Mouse (Mus musculus) embryonic fibroblast, embryonic 13.5 days (primary cell): ENCODE data around the gene Eef1g. TPM values are rescaled to one million over a fixed set of nuclear protein-coding genes. Genes with fewer than 3 reads are reported as not detected.

Experiments
- H3K27ac ChIP-seq: 2 replicates; pipeline ENCODE4 v1.5.1; 2012; ENCODE audit warnings: low read length, control low read depth, inconsistent platforms; ENCODE audit not compliant: insufficient read depth
- H3K4me1 ChIP-seq: 2 replicates; pipeline ENCODE4 v1.6.1; 2011; ENCODE audit warnings: low read length; ENCODE audit not compliant: control insufficient read depth, insufficient read depth
- H3K4me3 ChIP-seq: 2 replicates; pipeline ENCODE4 v1.5.1; 2011; ENCODE audit warnings: mild to moderate bottlenecking, control low read depth, low read length; ENCODE audit not compliant: insufficient read depth
- CTCF ChIP-seq: IDR thresholded peaks from 2 replicates; pipeline ENCODE4 v1.5.1; 2011; ENCODE audit warnings: mild to moderate bottlenecking, control low read depth, low read length, moderate library complexity, borderline replicate concordance; ENCODE audit not compliant: insufficient read depth
- POLR2A ChIP-seq: IDR thresholded peaks from 2 replicates; pipeline ENCODE4 v1.6.1; 2011; ENCODE audit warnings: low read depth, mild to moderate bottlenecking, control low read depth, low read length, moderate library complexity
- polyA plus RNA-seq: library from polyadenylated mRNA; stranded (reverse); fragments of >200 nt; gene quantifications from 2 replicates; pipeline ENCODE4 v1.2.4, GENCODE M21; 2011; ENCODE audit warnings: low read depth; ENCODE audit not compliant: missing spikeins, insufficient read length

Gene Eef1g
- polyA plus RNA-seq, result 882 and 905 TPM in 2 replicates

GRCm38 (mm10) chr19:8966590-8967372 lies at the start of gene Eef1g:
Gene Eef1g, plus strand, starts transcription at chr19:8967041.
- peak; percentile 82 for TF ChIP-seq POLR2A
- TF ChIP-seq CTCF, result no peak
- peak within 1 kb of the TSS; percentile 95 for H3K27ac ChIP-seq
- H3K4me1 ChIP-seq, result peaks cover 8% of the 10 kb centered on the region
- peak within 1 kb of the TSS; percentile 89 for H3K4me3 ChIP-seq

- TF ChIP-seq POLR2A (no peak), CTCF (no peak)
- H3K4me3 ChIP-seq, result no peak overlapping the region
- H3K27ac ChIP-seq, result no peak overlapping the region
- 0 out of 2 replicates have a peak, but pooled peaks cover 4% of the 10 kb centered on the region for H3K4me1 ChIP-seq
Observed at GRCm38 (mm10) chr19:8919000-8919399, 47.8 kb upstream of the Eef1g start.

GRCm38 (mm10) chr19:8919684-8920072 lies 47.2 kb upstream of the Eef1g start:
- TF ChIP-seq CTCF, result no peak
- TF ChIP-seq POLR2A, result no peak; the same call in 1 of the 2 replicates
- Histone ChIP-seq H3K4me3 (0 out of 2 replicates have a peak overlapping the region, but pooled peaks have one; percentile 7), H3K27ac (peak overlapping the region; percentile 79), H3K4me1 (0 out of 2 replicates have a peak, but pooled peaks cover 4% of the 10 kb centered on the region)

- TF ChIP-seq CTCF (no peak), POLR2A (peak; percentile 93)
- peak within 1 kb of the TSS; percentile 79 for H3K27ac ChIP-seq
Observed at GRCm38 (mm10) chr19:8920073-8920736, 46.6 kb upstream of the Eef1g start, which contains the start of gene B3gat3. Gene B3gat3, plus strand, starts transcription at chr19:8920374.

GRCm38 (mm10) chr19:8920836-8921291 lies 46.0 kb upstream of the Eef1g start:
- Histone ChIP-seq H3K4me3 (peak overlapping the region; percentile 99), H3K4me1 (0 out of 2 replicates have a peak, but pooled peaks cover 4% of the 10 kb centered on the region), H3K27ac (peak overlapping the region; percentile 79)
- TF ChIP-seq CTCF (no peak), POLR2A (no peak)

More at GRCm38 (mm10) chr19:8920073-8920736, 46.6 kb upstream of the Eef1g start, which contains the start of gene B3gat3:
- H3K4me3 ChIP-seq, result peak within 1 kb of the TSS; percentile 99
- H3K4me1 ChIP-seq, result 0 out of 2 replicates have a peak, but pooled peaks cover 4% of the 10 kb centered on the region

- Histone ChIP-seq H3K4me3 (peak overlapping the region; percentile 99), H3K27ac (no peak overlapping the region), H3K4me1 (0 out of 2 replicates have a peak, but pooled peaks cover 4% of the 10 kb centered on the region)
- TF ChIP-seq CTCF, result no peak
- TF ChIP-seq POLR2A, result no peak
Observed at GRCm38 (mm10) chr19:8921741-8922140, 45.1 kb upstream of the Eef1g start.

GRCm38 (mm10) chr19:8926766-8927165 lies 40.1 kb upstream of the Eef1g start:
- TF ChIP-seq POLR2A (no peak), CTCF (no peak)
- peaks cover 7% of the 10 kb centered on the region; the same call in 1 of the 2 replicates for H3K4me1 ChIP-seq
- no peak overlapping the region for H3K27ac ChIP-seq
- H3K4me3 ChIP-seq, result no peak overlapping the region

GRCm38 (mm10) chr19:8927891-8928525 lies 38.8 kb upstream of the Eef1g start:
- no peak overlapping the region for H3K27ac ChIP-seq
- no peak overlapping the region for H3K4me3 ChIP-seq
- peaks cover 3% of the 10 kb centered on the region; the same call in 1 of the 2 replicates for H3K4me1 ChIP-seq
- TF ChIP-seq CTCF (no peak), POLR2A (no peak)

GRCm38 (mm10) chr19:8928689-8929223 lies 38.1 kb upstream of the Eef1g start:
- Histone ChIP-seq H3K4me3 (peak overlapping the region; percentile 84; the same call in 1 of the 2 replicates), H3K27ac (no peak overlapping the region), H3K4me1 (peaks cover 3% of the 10 kb centered on the region; the same call in 1 of the 2 replicates)
- TF ChIP-seq CTCF (no peak), POLR2A (no peak; the same call in 1 of the 2 replicates)
